Mouse (Mus musculus) T-cell, adult 2 months (primary cell): ENCODE results near the gene Nup62.
A peak's percentile ranks its signal among the peaks of the same experiment; 100 is the strongest.

Experiments used
- DNase-seq: peaks from one replicate; pipeline ENCODE4 v3.0.0; 2022; ENCODE audit warnings: low spot score

Gene Nup62

GRCm38 (mm10) chr7:44849416-44850111 lies 33.7 kb downstream of the Nup62 start:
- peak; percentile 91 for DNase-seq

GRCm38 (mm10) chr7:44850146-44850545 lies 34.3 kb downstream of the Nup62 start:
- DNase-seq: no peak

- no peak for DNase-seq
These were observed 35.1 kb downstream of the Nup62 start for GRCm38 (mm10) chr7:44850789-44851624.

GRCm38 (mm10) chr7:44851625-44852234 lies 35.8 kb downstream of the Nup62 start:
- DNase-seq: no peak

GRCm38 (mm10) chr7:44852259-44853027 lies 36.6 kb downstream of the Nup62 start:
- DNase-seq: no peak

- DNase-seq: no peak
These were observed 37.2 kb downstream of the Nup62 start for GRCm38 (mm10) chr7:44853065-44853464.

GRCm38 (mm10) chr7:44853596-44854355 lies 37.9 kb downstream of the Nup62 start:
- DNase-seq: no peak

GRCm38 (mm10) chr7:44854356-44855031 lies 38.6 kb downstream of the Nup62 start:
- DNase-seq: peak; percentile 71

- no peak for DNase-seq
These were observed 39.1 kb downstream of the Nup62 start for GRCm38 (mm10) chr7:44855036-44855435.

- peak; percentile 20 for DNase-seq
These were observed 40.5 kb downstream of the Nup62 start for GRCm38 (mm10) chr7:44856265-44856916.

GRCm38 (mm10) chr7:44857042-44857552 lies 41.2 kb downstream of the Nup62 start, which contains the start of gene Pnkp:
Pnkp (plus strand) TSS chr7:44857139.
- peak; percentile 82 for DNase-seq

GRCm38 (mm10) chr7:44857905-44858304 lies 42.0 kb downstream of the Nup62 start:
- DNase-seq: no peak

- DNase-seq: no peak
These were observed 44.0 kb downstream of the Nup62 start for GRCm38 (mm10) chr7:44859896-44860295.

- peak; percentile 50 for DNase-seq
These were observed 44.9 kb downstream of the Nup62 start for GRCm38 (mm10) chr7:44860576-44861428.

GRCm38 (mm10) chr7:44861429-44861816 lies 45.5 kb downstream of the Nup62 start:
- DNase-seq: no peak

GRCm38 (mm10) chr7:44862434-44862833 lies 46.5 kb downstream of the Nup62 start:
- DNase-seq: no peak

GRCm38 (mm10) chr7:44863210-44863609 lies 47.3 kb downstream of the Nup62 start:
- DNase-seq: no peak

GRCm38 (mm10) chr7:44863982-44864494 lies 48.1 kb downstream of the Nup62 start:
- no peak for DNase-seq
